Mouse (Mus musculus): ENCODE measurements around the gene Tubb4b. TPM values are rescaled to one million over a fixed set of nuclear protein-coding genes. Genes with fewer than 3 reads are reported as not detected.
A peak's percentile ranks its signal among the peaks of the same experiment; 100 is the strongest.

Gene Tubb4b
- 342 and 395 TPM in 2 replicates for polyA plus RNA-seq (2014; fragmentation: Nextera tagmentation; extraction: Ambion mirVana)

DNA sequence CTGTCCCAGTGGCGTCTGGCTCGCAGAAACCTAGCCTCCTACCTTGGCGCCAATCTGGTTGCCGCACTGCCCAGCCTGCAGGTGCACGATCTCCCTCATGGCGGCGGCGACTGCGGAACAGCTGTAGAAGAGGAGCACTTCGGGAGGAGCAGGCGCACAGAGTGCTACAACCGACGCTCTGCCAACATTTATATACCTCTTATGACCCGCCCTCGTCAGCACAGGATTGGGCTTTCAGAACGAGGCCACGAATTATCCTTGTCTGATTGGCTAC, at the start of gene Tubb4b:
TSS of gene Tubb4b (minus strand) at position 211 of the 274 bp plus-strand sequence.
- peak within 1 kb of the TSS; percentile 96 for H3K4me2 ChIP-seq (ENCODE audit: low read length)
- peak within 1 kb of the TSS; percentile 97 to 100 for H3K27ac ChIP-seq (replicated peaks in 1 of 2; ENCODE audit: control insufficient read depth in 1 of 2, insufficient read depth in 1 of 2, low read depth in 2 of 2, low read length in 2 of 2)
- no peak for ATAC-seq (ENCODE audit: insufficient number of reproducible peaks, insufficient read depth, low FRiP score, low read depth)
- H3K4me3 ChIP-seq (ENCODE audit: control insufficient read depth in 1 of 2, insufficient read depth in 1 of 2, low read depth in 1 of 2, low read length in 2 of 2) = peak within 1 kb of the TSS; percentile 71 to 91
- H3K36me3 ChIP-seq (ENCODE audit: control insufficient read depth, insufficient read depth, low read length) = peaks cover 20% of the 10 kb centered on the region
- H3K9ac ChIP-seq (ENCODE audit: low read length) = peak within 1 kb of the TSS; percentile 84
- H3K4me1 ChIP-seq (ENCODE audit: control insufficient read depth in 2 of 2, insufficient read depth in 2 of 2, low read length in 2 of 2) = peaks cover 5 to 21% of the 10 kb centered on the region in 2 experiments
- H3K27me3 ChIP-seq (ENCODE audit: control insufficient read depth, insufficient read depth, low read length) = no peaks in the 10 kb centered on the region
- WGBS = 0% methylated on average over 17 of the region's 17 CpGs
- no peaks in the 10 kb centered on the region for H3K9me3 ChIP-seq (ENCODE audit: control insufficient read depth, low read length)

DNA sequence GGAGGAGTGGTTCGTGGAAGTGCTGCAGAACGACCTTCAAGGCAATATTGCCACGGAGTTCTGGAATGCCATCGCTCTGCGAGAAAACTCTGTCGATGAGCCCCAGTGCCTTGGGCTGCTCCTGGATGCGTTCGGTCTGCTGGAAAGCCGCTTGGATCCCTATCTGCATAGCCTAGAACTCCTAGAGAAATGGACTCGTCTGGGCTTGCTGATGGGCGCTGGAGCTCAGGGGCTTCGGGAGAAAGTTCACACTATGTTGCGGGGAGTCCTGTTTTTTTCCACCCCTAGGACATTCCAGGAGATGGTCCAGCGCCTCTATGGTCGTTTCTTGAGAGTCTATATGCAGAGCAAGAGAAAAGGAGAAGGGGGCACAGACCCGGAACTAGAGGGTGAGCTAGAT, 48.5 kb upstream of the Tubb4b start:
- no peak overlapping the region for H3K27ac ChIP-seq (replicated peaks in 1 of 2; ENCODE audit: control insufficient read depth in 1 of 2, insufficient read depth in 1 of 2, low read depth in 2 of 2, low read length in 2 of 2)
- peak overlapping the region; percentile 92 for H3K4me2 ChIP-seq (ENCODE audit: low read length)
- H3K36me3 ChIP-seq (ENCODE audit: control insufficient read depth, insufficient read depth, low read length) = peaks cover 79% of the 10 kb centered on the region
- H3K9ac ChIP-seq (ENCODE audit: low read length) = peak overlapping the region; percentile 91
- no peaks in the 10 kb centered on the region for H3K9me3 ChIP-seq (ENCODE audit: control insufficient read depth, low read length)
- peak overlapping the region; percentile 75 to 87 for H3K4me3 ChIP-seq (ENCODE audit: control insufficient read depth in 1 of 2, insufficient read depth in 1 of 2, low read depth in 1 of 2, low read length in 2 of 2)
- ATAC-seq (ENCODE audit: insufficient number of reproducible peaks, insufficient read depth, low FRiP score, low read depth) = no peak
- H3K27me3 ChIP-seq (ENCODE audit: control insufficient read depth, insufficient read depth, low read length) = no peaks in the 10 kb centered on the region
- H3K4me1 ChIP-seq (ENCODE audit: control insufficient read depth in 2 of 2, insufficient read depth in 2 of 2, low read length in 2 of 2) = peaks cover 12 to 22% of the 10 kb centered on the region in 2 experiments
- 24% methylated on average over 16 of the region's 16 CpGs for WGBS

DNA sequence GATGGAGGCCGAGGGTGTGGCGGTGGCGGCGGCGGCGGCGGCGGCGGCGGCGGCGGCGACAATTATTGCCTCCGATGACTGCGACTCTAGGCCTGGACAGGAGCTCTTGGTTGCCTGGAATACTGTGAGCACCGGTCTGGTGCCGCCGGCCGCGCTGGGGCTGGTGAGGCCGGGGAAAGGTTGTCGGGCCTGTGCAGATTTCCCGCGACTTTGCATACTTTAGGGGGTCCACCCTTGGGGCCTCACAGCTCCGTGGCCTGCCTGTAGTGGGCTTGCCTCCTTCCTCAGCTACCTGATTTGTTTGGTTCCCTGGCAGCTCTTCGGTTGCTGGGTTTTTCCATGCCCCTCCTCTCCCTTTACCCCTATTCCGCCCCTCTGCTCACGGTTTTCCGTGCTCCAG, 48.0 kb upstream of the Tubb4b start:
- peak overlapping the region; percentile 92 for H3K4me2 ChIP-seq (ENCODE audit: low read length)

DNA sequence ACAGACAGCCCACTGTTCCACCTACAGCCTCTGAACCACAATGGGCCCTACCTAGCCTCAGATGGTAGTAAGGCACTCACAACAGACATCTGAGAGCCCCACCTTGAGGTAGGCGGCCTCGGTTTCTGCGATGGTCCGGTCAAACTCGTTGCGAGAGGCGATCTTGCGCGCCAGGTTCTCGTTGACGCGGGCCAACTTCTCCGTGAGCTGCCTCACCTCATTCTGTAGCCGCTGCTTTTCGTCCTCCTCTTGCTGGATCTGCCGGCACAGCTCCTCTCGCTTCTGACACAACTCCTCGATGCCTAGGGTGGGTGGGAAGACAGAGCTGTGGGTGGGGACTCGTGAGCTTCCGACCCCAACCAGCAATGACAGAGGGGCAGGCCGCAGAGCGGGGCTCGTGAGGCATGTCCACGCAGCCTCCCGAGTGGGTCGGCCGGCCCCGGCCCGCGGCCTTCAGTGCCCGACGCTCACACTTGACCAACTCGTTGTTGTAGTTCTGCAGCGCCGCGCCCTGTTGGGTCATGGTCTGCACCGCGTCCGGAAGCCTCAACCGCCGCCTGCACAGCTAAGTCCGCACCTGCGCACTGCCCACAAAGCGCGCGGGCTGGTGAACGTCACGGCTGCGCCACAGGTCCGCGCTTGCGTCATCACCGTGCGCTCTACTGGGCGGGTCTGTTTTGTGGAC, 47.5 kb upstream of the Tubb4b start, which contains the start of the genes Ssna1 and Anapc2:
TSS of gene Ssna1 (minus strand) at position 612 of the 685 bp plus-strand sequence.
TSS of gene Anapc2 (plus strand) at position 652 of the 685 bp plus-strand sequence.
- Histone ChIP-seq H3K9ac (ENCODE audit: low read length) (peak within 1 kb of the TSS; percentile 91), H3K4me3 (ENCODE audit: control insufficient read depth in 1 of 2, insufficient read depth in 1 of 2, low read depth in 1 of 2, low read length in 2 of 2) (peak within 1 kb of the TSS; percentile 75 to 87), H3K36me3 (ENCODE audit: control insufficient read depth, insufficient read depth, low read length) (peaks cover 69% of the 10 kb centered on the region), H3K4me1 (ENCODE audit: control insufficient read depth in 2 of 2, insufficient read depth in 2 of 2, low read length in 2 of 2) (peaks cover 16 to 26% of the 10 kb centered on the region in 2 experiments), H3K4me2 (ENCODE audit: low read length) (peak within 1 kb of the TSS; percentile 92), H3K27me3 (ENCODE audit: control insufficient read depth, insufficient read depth, low read length) (no peaks in the 10 kb centered on the region), H3K9me3 (ENCODE audit: control insufficient read depth, low read length) (no peaks in the 10 kb centered on the region), H3K27ac (replicated peaks in 1 of 2; ENCODE audit: control insufficient read depth in 1 of 2, insufficient read depth in 1 of 2, low read depth in 2 of 2, low read length in 2 of 2) (peak within 1 kb of the TSS; percentile 66 to 84)
- under 1% methylated on average over 55 of the region's 55 CpGs for WGBS
- peak; percentile 91 for ATAC-seq (ENCODE audit: insufficient number of reproducible peaks, insufficient read depth, low FRiP score, low read depth)

More for the DNA sequence above, 48.0 kb upstream of the Tubb4b start:
- Histone ChIP-seq H3K27me3 (ENCODE audit: control insufficient read depth, insufficient read depth, low read length) (no peaks in the 10 kb centered on the region), H3K4me1 (ENCODE audit: control insufficient read depth in 2 of 2, insufficient read depth in 2 of 2, low read length in 2 of 2) (peaks cover 12 to 22% of the 10 kb centered on the region in 2 experiments), H3K9ac (ENCODE audit: low read length) (peak overlapping the region; percentile 91), H3K36me3 (ENCODE audit: control insufficient read depth, insufficient read depth, low read length) (peaks cover 74% of the 10 kb centered on the region), H3K27ac (replicated peaks in 1 of 2; ENCODE audit: control insufficient read depth in 1 of 2, insufficient read depth in 1 of 2, low read depth in 2 of 2, low read length in 2 of 2) (peak overlapping the region in 1 of 2 experiments; percentile 84; a peak in 3 of 4 replicates), H3K4me3 (ENCODE audit: control insufficient read depth in 1 of 2, insufficient read depth in 1 of 2, low read depth in 1 of 2, low read length in 2 of 2) (peak overlapping the region; percentile 75 to 87), H3K9me3 (ENCODE audit: control insufficient read depth, low read length) (no peaks in the 10 kb centered on the region)
- under 1% methylated on average over 29 of the region's 29 CpGs for WGBS
- peak; percentile 17; the same call in 1 of the 2 replicates for ATAC-seq (ENCODE audit: insufficient number of reproducible peaks, insufficient read depth, low FRiP score, low read depth)

DNA sequence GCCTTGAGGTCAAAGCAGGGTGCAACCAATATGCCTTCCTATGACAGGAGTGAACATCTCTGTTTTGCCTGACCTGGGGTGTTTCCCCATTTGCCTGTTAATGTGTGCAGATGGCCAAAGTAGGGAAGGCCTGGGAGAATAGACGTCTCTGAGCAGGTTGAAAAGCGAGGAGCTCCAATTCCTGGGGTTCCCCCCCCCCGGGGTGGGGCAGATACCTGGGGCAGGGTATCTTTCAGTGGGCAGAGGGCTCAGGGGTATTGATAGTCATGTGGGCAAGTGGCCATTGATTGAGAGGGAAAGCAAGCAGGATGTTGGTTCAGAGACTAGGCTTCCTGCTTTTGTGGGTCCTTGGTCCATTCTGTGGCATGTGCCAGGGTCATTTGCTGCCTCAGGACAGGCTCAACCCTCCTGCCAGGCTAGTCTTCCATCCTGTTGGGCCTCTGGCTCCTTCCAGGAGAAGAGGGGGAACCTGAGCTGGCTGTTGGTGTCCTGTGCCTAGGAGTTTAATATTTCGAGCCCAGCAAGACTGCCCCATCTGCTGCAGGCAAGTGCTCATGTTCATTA, 43.3 kb upstream of the Tubb4b start:
- H3K4me3 ChIP-seq (ENCODE audit: control insufficient read depth in 1 of 2, insufficient read depth in 1 of 2, low read depth in 1 of 2, low read length in 2 of 2) = no peak overlapping the region
- H3K4me2 ChIP-seq (ENCODE audit: low read length) = no peak overlapping the region
- peaks cover 8% of the 10 kb centered on the region for H3K27me3 ChIP-seq (ENCODE audit: control insufficient read depth, insufficient read depth, low read length)
- H3K27ac ChIP-seq (replicated peaks in 1 of 2; ENCODE audit: control insufficient read depth in 1 of 2, insufficient read depth in 1 of 2, low read depth in 2 of 2, low read length in 2 of 2) = no peak overlapping the region
- no peak overlapping the region for H3K9ac ChIP-seq (ENCODE audit: low read length)
- no peaks in the 10 kb centered on the region for H3K9me3 ChIP-seq (ENCODE audit: control insufficient read depth, low read length)
- H3K4me1 ChIP-seq (ENCODE audit: control insufficient read depth in 2 of 2, insufficient read depth in 2 of 2, low read length in 2 of 2) = peaks cover 30 to 41% of the 10 kb centered on the region in 2 experiments
- H3K36me3 ChIP-seq (ENCODE audit: control insufficient read depth, insufficient read depth, low read length) = peaks cover 30% of the 10 kb centered on the region
- WGBS = 67% methylated on average over 4 of the region's 4 CpGs
- ATAC-seq (ENCODE audit: insufficient number of reproducible peaks, insufficient read depth, low FRiP score, low read depth) = no peak

DNA sequence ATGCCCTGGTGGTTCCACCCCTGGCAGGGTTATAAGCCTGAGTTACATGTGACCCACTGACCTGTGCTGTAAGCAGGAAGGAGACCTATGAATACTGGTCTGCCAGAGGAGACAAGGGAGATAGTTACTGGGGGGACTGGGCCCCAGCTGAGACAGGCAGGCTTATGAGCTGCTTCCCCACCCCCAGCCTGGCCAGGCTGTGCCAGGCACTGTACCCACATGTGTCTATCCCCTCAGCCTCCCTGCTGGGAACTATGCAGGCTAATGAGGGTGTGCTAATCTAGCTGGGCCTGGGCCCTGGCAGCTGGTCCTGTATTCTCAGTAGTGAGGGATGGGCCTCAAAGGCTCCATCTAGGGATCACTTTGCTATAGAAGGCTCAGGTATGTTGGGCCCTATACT, 42.7 kb upstream of the Tubb4b start:
- Histone ChIP-seq H3K27ac (replicated peaks in 1 of 2; ENCODE audit: control insufficient read depth in 1 of 2, insufficient read depth in 1 of 2, low read depth in 2 of 2, low read length in 2 of 2) (no peak overlapping the region), H3K4me1 (ENCODE audit: control insufficient read depth in 2 of 2, insufficient read depth in 2 of 2, low read length in 2 of 2) (peaks cover 30 to 41% of the 10 kb centered on the region in 2 experiments)
- no peak for ATAC-seq (ENCODE audit: insufficient number of reproducible peaks, insufficient read depth, low FRiP score, low read depth)

DNA sequence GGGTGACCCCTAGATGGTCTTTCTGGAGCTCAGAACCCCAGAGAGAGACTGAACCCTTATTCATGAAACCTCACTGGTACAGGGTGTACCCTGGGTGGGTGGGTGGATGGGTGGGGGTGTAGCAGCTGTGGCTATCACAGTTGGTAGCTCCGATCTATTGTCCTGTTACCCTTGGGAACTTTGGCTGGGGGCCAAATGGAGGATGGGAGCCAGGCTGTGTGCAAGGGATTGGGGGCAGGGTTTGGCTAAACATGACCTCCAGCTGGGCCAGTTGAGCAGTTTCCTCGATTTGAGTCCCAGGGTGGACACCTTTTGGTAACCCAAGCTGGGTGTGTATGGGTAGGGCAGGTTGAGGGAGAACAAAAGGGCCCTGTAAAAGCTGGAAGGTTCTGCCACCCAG, 42.2 kb upstream of the Tubb4b start:
- H3K36me3 ChIP-seq (ENCODE audit: control insufficient read depth, insufficient read depth, low read length) = peaks cover 30% of the 10 kb centered on the region
- no peak for ATAC-seq (ENCODE audit: insufficient number of reproducible peaks, insufficient read depth, low FRiP score, low read depth)
- H3K4me1 ChIP-seq (ENCODE audit: control insufficient read depth in 2 of 2, insufficient read depth in 2 of 2, low read length in 2 of 2) = peaks cover 30 to 44% of the 10 kb centered on the region in 2 experiments
- WGBS = 17% methylated on average over 2 of the region's 2 CpGs
- 0 out of 2 replicates have a peak overlapping the region, but pooled peaks have one; percentile 2 for H3K9ac ChIP-seq (ENCODE audit: low read length)
- H3K27me3 ChIP-seq (ENCODE audit: control insufficient read depth, insufficient read depth, low read length) = peaks cover 8% of the 10 kb centered on the region
- H3K9me3 ChIP-seq (ENCODE audit: control insufficient read depth, low read length) = no peaks in the 10 kb centered on the region
- H3K4me3 ChIP-seq (ENCODE audit: control insufficient read depth in 1 of 2, insufficient read depth in 1 of 2, low read depth in 1 of 2, low read length in 2 of 2) = no peak overlapping the region
- 0 out of 2 replicates have a peak overlapping the region, but pooled peaks have one; percentile 31 for H3K4me2 ChIP-seq (ENCODE audit: low read length)
- H3K27ac ChIP-seq (replicated peaks in 1 of 2; ENCODE audit: control insufficient read depth in 1 of 2, insufficient read depth in 1 of 2, low read depth in 2 of 2, low read length in 2 of 2) = no peak overlapping the region

More for the DNA sequence above, 42.7 kb upstream of the Tubb4b start:
- no peaks in the 10 kb centered on the region for H3K9me3 ChIP-seq (ENCODE audit: control insufficient read depth, low read length)
- no peak overlapping the region for H3K4me3 ChIP-seq (ENCODE audit: control insufficient read depth in 1 of 2, insufficient read depth in 1 of 2, low read depth in 1 of 2, low read length in 2 of 2)
- no peak overlapping the region for H3K4me2 ChIP-seq (ENCODE audit: low read length)
- peaks cover 30% of the 10 kb centered on the region for H3K36me3 ChIP-seq (ENCODE audit: control insufficient read depth, insufficient read depth, low read length)
- peaks cover 8% of the 10 kb centered on the region for H3K27me3 ChIP-seq (ENCODE audit: control insufficient read depth, insufficient read depth, low read length)
- H3K9ac ChIP-seq (ENCODE audit: low read length) = no peak overlapping the region

All from heart, embryonic 14.5 days (tissue).